Mouse (Mus musculus) thymus, adult 2 months (tissue): Measurements from ENCODE around the gene Tsen2.

Source experiments
- CTCF ChIP-seq: fragments of 200-500 bp; IDR thresholded peaks from 2 replicates; pipeline ENCODE4 v1.5.1; 2012; ENCODE audit warnings: mild to moderate bottlenecking, control low read depth, low read length, moderate library complexity, borderline replicate concordance; ENCODE audit not compliant: control insufficient read depth, poor library complexity, insufficient read depth; ENCODE audit errors: extremely low read depth
- POLR2A ChIP-seq: fragments of 200-500 bp; IDR thresholded peaks from 2 replicates; pipeline ENCODE4 v1.6.1; 2012; ENCODE audit warnings: mild to moderate bottlenecking, low read length, control low read depth, moderate library complexity; ENCODE audit not compliant: control insufficient read depth, poor library complexity, insufficient read depth; ENCODE audit errors: extremely low read depth

DNA sequence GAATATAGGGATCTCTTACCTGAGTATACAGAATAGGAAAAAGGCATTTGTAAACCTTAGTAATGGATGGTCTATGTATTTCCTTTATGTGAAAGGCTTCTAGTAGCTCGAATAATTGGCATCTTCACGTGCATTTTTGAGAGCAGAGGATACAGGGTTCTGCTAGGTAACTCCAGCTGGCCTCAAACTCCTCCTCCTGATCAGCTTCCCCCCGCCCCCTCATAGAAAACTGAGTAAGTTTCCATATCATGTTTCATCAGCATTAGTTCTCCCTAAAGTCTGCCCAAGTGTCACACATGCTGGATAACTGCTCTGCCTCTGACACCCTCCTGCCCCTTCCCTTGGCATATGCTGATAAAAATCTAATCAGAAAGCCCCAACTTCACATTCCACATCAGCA lies 36.3 kb downstream of the Tsen2 start:
- TF ChIP-seq CTCF, result no peak
- TF ChIP-seq POLR2A, result no peak
